Mouse (Mus musculus): ENCODE results near the gene Degs2.
A peak's percentile ranks its signal among the peaks of the same experiment; 100 is the strongest.

Gene Degs2

DNA sequence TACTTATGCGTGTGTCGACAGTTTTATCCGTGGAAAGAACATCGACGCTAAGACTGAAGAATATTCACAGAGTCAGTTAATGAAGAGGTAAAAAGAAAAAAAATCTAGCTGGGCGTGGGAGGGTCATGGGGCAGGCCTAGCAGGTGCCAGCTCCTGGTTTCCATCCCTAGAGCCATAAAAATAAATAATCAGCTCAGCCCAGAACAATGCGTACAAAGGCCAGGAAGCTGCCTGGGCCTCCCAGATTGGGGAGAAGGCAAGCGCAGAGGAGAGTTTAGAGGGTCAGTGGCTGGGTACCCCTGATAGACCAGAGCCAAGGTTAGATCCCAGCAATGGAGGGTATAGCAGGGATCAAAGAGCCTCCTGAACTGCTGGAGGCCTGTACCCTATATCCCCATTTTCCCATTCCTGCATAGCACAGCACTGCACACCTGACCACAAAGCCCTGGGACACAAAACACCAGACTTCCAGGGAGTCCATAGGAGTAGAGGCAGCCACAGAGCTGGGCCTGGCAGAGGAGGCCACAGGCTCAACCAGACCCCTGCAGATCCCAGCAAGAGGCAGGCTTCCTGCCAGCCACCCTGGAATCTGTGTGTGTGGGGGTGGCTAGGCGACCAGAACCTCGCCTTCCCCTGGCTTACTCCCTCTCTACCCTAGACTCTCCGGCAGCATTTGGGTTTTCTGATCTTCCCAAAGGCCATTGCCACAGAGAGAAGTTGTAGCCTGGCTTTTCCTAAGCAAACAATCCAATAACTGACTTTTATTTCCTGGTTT is 3.2 kb downstream of the Degs2 start:
- no peak for DNase-seq

- no peak for DNase-seq
These were observed 7.9 kb downstream of the Degs2 start for GRCm38 (mm10) chr12:108694223-108694622.

DNA sequence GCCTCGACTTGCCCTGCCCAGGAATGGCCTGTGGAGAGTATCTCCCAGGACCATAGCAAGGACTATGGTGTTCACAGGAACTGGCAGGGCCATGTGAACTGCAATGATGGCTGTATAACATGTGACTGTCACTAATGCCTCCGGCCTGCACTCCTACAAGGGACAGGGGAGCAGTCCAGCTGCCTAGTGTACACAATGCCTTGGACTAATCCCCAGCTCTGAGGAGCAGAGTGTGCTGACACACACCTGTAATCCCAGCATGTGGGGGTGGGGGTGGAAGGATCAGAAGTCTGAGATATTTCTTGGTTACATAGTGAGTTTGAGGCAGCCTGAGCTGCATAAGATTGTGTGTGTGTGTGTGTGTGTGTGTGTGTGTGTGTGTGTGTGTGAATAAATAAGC is 8.5 kb downstream of the Degs2 start:
- DNase-seq = no peak

DNA sequence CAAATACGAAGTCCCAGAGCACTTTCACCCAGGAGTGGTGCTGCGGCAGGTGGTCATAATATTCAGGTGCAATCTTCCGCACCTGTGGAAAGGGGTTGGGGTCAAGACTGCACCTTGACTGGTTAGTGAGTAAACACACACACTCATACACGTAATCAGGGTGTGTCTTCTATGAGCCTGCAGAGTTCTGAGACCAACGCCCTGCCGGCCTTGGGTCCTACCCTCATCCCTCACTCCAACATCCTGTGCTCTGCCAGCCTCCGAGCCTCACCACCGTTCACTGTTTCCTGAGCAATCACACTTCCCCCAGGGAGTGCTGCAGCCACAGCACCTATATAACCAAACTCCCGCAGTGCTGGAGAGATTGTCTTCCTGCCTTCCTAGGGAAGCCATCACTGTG is 11.6 kb downstream of the Degs2 start:
- no peak for DNase-seq

- peak; percentile 46 for DNase-seq
These were observed 12.9 kb downstream of the Degs2 start for GRCm38 (mm10) chr12:108689167-108689566.

GRCm38 (mm10) chr12:108686926-108687325 is 15.2 kb downstream of the Degs2 start:
- no peak for DNase-seq

- no peak for DNase-seq
These were observed 15.7 kb downstream of the Degs2 start for GRCm38 (mm10) chr12:108686463-108686862.

DNA sequence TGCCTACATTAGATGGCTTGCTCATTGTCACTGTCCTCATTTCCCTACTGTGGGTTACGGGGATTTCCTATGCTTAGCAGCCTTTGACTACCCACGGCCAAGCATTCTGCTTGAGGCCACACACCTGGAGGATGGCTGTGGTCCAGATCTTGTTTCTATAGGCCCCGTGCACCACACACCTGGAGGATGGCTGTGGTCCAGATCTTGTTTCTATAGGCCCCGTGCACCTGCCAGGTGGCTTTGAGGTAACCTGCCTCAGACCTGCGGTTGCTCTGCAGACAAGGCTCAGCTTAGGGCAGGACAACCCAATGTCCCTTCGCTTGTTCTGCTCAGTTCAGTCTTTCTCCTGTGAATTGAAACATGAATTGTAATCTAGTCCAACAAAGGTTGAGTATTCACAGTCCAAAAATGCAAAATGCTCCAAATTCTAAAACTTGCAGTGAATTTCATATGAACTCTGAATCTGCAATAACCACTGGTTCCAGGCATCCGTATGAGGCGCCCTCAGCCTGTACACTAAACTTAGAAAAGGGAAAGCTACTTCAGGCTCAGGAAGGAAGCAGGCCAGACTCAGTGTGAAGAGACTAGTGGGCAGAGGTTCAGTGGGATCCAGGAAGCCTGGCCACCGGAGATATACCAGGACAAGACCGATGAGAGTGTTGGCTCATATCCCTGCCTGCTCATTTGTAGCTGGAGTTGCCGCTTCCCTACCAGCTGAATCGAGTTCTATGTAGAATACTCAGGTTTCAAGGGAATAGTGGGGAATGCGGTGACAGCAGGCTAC is 19.7 kb downstream of the Degs2 start:
- no peak for DNase-seq

GRCm38 (mm10) chr12:108680861-108681260 is 21.3 kb downstream of the Degs2 start:
- no peak for DNase-seq

DNA sequence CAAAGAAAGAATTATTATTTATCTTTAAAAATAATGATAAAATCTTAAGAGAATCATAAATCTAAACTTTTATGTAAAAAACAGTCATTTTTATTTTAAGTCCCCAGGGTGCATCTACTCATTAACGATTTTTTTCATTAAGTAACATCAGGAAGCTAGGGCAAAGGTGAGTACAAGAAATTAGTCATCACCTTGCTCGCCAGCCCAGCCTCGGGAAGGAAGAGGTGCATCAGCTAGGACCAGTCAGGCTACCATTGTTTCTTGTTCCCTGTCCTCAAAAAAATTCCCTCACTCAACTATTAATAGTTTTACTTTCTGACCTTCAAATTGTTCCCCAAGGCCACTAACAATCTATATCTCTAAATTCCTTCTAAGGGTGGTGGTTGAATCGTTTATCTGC is 23.7 kb downstream of the Degs2 start:
- DNase-seq = no peak

DNA sequence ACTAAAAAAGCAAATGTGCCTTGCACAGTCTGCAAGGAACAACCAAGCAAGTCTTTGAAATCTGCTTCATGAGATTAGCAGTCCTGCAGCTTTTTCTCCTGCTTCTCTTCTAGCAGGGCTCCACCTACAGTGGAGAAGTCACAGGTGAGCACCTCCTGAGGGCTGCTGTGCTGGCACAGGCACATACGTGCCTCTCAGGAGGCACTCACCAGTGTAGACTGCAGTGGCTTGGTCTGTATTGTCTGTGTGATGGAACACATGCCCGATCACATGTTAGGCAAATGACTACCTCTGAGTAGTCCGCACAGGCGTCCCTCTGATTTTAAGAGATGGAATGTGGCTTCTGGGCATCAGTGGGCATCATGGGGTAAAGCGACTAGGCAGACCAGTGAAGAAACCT is 25.0 kb downstream of the Degs2 start:
- no peak for DNase-seq

DNA sequence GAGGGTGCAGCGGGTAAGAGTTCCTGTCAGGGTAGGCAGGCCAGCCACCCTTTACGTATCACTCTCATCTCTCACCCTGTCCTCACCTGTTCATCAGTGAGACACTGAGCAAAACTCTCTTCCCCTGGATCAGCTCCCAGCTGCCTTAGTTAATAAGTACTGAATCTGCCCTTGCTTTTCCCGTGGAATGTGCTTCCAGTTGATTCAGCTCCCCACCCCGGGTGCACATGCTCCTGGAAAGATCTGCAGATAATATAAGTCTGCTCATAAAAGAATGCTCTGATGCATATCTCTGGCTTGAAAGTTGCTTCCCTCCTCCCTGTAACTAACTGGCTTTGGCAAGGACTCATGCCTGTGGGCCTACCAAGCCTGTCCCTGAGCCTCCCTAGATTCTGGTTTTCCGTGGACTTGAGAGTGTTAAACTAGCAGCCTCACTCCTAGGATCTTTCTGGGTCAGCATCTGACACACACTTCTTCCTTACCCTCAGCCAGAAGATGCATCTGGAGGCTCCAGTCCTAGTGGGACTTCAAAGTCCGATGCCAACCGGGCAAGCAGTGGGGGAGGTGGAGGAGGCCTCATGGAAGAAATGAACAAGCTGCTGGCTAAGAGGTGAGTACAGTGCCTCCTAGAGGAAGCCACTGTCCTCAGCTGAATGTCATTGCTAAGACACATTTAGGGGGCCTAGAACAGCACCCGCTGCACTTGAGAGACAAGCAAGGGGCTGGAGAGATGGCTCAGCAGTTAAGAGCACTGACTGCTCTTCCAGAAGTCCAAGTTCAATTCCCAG is 26.3 kb downstream of the Degs2 start:
- no peak for DNase-seq

GRCm38 (mm10) chr12:108674916-108675315 is 27.2 kb downstream of the Degs2 start:
- no peak for DNase-seq

GRCm38 (mm10) chr12:108674502-108674901 is 27.6 kb downstream of the Degs2 start:
- DNase-seq = no peak

DNA sequence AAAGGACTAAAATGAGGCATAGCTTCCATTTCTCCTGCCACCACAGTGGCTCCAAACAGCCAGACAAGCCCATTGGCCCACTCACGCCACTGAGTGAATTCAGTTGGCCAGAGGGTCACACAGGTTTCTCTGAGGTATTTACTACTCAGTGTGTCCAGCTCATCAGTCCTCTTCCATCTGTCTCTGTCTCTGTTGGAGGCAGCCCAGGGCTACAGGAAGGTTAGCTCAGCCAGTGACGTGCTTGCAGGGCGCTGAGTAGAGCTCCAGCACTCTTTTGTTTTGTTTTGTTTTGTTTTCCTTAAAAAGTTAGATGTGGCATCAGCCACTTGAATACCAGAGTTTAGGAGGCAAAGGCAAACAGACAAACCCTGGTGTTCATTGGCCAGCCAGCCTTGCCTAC is 28.6 kb downstream of the Degs2 start:
- DNase-seq = no peak

- no peak for DNase-seq
These were observed 29.2 kb downstream of the Degs2 start for GRCm38 (mm10) chr12:108672908-108673307.

DNA sequence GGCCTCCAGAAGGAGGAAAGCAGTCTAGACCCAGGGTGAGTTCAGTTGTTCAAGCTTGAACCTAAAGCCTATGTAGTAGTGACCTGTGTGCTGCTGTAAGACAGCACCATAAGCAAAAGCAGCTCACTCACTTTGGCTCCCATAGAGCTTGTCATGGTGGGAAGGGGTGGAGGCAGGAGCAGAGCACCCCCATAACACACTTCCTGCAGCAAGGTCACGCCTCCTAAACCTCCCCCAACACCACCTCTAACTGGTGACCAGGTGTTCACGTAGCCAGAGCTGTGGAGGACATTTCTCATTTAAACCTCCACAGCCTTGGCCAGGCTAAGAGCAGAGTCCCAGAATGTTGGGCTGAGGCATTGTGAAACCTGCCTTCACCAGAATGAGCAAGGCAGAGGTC is 30.6 kb downstream of the Degs2 start:
- no peak for DNase-seq

DNA sequence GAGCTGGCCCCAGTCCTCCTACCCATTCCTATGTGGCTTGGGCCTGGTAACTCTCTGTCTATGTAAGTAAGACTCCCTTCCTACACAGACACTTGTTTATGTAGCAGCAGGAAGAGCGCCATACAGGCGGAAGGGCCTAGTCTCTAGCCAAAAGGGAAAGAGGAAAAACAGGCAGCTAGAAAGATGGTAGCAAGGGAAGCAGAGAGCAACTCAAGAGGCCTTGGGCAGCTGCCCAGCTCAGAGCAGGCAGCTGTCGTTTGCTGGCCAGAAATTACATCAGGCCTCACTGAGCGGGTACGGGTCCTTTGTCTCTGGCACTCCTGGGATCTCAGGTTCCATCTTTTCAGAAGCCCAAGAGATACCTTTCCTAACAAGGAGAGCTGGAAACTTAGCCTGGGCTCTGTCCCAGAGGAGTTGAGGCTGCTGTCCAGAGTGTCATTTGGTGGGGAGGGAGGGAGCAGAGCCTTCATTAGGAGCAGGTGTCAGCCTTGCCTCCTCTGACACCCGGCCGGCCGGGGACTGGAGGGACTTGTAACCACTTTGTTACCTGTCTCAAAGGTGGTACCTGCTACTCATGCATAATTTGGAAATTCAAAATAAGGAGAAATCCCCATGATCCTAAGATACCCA is 33.4 kb downstream of the Degs2 start:
- peak; percentile 35 for DNase-seq

- DNase-seq = peak; percentile 56
These were observed 44.8 kb downstream of the Degs2 start for GRCm38 (mm10) chr12:108657350-108657749.

DNA sequence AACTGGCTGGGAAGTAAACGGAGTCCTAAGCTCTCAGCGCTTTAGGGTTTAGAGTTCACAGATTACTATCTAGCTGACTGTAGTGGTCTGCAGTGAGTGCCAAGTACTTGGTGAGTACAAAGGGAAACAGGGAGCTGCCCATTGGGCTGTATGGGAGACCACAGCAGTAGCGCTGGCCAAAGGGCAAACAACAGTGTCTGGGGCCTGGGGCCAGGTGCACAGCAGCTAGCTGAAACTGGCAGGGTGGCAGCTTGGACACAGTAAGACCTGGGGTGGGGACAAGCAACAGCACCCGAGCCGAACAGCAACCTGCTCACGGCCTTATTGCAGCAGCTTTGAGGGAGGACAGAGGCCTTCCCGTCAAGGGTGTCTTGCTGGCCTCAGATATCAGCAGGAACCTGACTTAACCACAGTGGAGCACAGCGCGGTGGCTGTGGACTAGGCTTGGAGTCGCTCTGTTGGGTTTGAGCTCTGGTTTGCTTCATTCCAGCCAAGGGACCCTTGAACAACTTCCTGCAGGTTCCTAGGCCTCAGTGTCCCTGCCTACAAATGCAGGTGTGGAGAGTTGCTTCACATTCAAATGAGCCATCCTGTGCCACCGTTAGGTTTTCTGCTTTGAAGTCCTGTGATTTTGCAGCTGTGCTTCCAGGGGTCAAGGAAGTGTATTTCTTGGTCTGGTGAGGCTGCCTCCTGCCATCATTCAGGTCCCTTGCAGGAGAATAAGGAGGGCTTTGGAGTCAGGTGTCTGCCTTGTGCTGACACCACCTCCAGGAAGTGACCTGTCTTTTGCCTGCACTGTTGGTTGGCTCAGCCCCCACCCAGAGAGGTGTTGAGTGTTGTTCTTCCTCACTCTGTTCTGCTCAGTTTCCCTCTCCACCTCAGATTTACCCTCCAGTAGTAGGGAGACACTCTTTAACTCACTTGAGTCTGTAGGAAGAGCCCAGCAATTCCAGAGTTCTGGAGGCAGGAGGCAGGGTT is 48.5 kb downstream of the Degs2 start:
- no peak for DNase-seq

DNA sequence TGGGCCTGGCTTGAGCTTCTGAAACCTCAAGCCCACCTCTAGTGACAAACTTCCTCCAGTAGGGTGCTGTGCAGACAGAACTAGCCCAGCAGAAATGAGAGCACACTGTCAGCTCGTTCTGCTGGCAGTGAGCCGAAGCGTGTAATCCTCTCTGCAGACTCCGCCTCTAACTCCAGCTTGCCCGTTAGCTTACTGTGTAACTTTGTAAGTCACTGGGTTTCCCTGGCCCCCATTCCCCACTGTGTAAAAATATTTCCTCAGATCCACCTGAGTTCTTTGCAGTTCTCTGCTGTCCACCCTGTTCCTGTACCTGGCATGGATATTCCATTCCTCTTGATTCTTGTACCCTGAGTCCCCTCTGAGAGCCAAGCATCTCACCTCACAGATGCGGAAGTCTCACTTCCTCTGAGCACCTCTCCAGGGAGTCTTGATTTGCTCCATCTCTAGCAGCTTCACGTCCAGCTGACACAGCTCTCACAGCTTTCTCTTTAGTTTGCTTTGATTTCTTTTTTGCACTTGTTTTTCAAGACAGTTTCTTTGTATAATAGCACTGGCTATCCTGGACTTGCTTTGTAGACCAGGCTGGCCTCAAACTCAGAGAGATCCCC is 51.0 kb downstream of the Degs2 start:
- DNase-seq = peak; percentile 67
